Mouse (Mus musculus) erythroblast, embryonic 14.5 days (primary cell): ENCODE results near the gene Cd63. TPM values are rescaled to one million over a fixed set of nuclear protein-coding genes. Genes with fewer than 3 reads are reported as not detected.

Source experiments
- H3K27me3 ChIP-seq: 2 replicates; pipeline ENCODE4 v1.6.1; 2012; ENCODE audit warnings: inconsistent platforms; ENCODE audit not compliant: control insufficient read depth
- H3K36me3 ChIP-seq: 2 replicates; pipeline ENCODE4 v1.6.1; 2012; ENCODE audit warnings: mild to moderate bottlenecking, inconsistent platforms; ENCODE audit not compliant: control insufficient read depth
- H3K4me1 ChIP-seq: 2 replicates; pipeline ENCODE4 v1.6.1; 2012; ENCODE audit warnings: inconsistent platforms; ENCODE audit not compliant: control insufficient read depth
- H3K4me3 ChIP-seq: replicated peaks from 2 replicates; pipeline ENCODE3; 2012; ENCODE audit warnings: moderate library complexity, mild to moderate bottlenecking, inconsistent platforms
- H3K9me3 ChIP-seq: 2 replicates; pipeline ENCODE4 v1.6.1; 2012; ENCODE audit warnings: low read length, inconsistent platforms, mixed read lengths; ENCODE audit not compliant: control insufficient read depth
- GATA1 ChIP-seq: IDR thresholded peaks from 2 replicates; pipeline ENCODE4 v1.6.1; 2012; ENCODE audit warnings: low read length, inconsistent platforms, mixed read lengths
- TAL1 ChIP-seq: IDR thresholded peaks from 3 replicates; pipeline ENCODE4 v1.6.1; 2012; ENCODE audit warnings: low read length, inconsistent platforms, mixed read lengths
- polyA plus RNA-seq: library from polyadenylated mRNA; stranded (reverse); fragments of >175 nt; gene quantifications from 2 replicates; pipeline ENCODE4 v1.2.3, GENCODE M21; 2012

Cd63 gene
- polyA plus RNA-seq, 1 experiment = 0.21 TPM

DNA sequence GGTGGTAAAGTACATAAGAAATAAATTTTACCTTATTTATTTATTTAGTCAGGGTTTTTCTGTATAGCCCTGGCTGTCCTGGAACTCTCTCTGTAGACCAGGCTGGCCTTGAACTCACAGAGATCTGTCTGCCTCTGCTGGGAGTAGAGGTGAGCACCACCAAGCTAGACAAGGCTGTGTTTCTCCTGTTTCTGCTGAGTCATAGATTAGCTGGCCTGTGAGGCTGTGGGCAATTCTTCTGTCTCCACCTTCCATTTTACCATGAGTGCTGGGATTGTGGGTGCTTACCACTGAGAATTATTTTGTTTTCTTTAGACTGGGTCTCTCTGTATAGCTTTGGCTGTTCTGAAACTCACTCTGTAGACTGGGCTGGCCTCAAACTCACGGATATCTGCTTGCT, 620 bp downstream of the Cd63 start:
- Histone ChIP-seq H3K9me3 (no peaks in the 10 kb centered on the region), H3K4me3 (no peak overlapping the region), H3K36me3 (no peaks in the 10 kb centered on the region), H3K27me3 (peaks cover 17% of the 10 kb centered on the region), H3K4me1 (peaks cover 2% of the 10 kb centered on the region)
- TF ChIP-seq GATA1 = no peak
- no peak for TF ChIP-seq TAL1

DNA sequence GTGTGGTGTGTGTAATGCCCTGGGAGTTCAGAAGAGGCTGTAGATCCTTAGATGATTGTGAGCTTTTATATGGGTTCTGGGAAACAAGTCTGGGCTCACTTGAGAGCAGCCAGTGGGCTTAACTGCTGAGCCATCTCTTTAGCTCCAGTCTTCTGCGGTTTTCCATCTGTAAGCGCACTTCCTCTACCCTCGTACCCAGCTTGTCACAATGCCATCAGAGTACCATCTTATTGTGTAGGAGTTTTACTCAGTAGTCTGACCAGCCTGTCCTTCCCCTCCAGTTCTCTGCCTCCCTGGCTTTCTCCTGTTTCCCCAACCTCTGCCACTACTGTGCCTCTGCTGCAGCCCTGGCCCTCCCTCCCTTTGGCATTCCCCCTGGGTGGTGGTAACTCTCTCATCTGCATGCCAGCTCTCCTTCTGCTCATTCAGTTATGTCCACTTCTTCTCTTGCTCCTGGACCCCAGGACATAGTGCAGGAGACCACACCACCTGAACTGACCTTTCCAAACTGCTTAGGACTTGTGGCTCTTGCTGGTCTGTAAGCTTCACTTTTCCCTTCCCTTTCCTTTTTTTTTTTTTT, 1.7 kb downstream of the Cd63 start:
- no peak overlapping the region for H3K4me3 ChIP-seq

GRCm38 (mm10) chr10:128904812-128905211, 4.0 kb downstream of the Cd63 start:
- Histone ChIP-seq H3K4me1 (peaks cover 7% of the 10 kb centered on the region), H3K36me3 (no peaks in the 10 kb centered on the region), H3K27me3 (peaks cover 30% of the 10 kb centered on the region), H3K4me3 (no peak overlapping the region), H3K9me3 (no peaks in the 10 kb centered on the region; the same call in 1 of the 2 replicates)
- TF ChIP-seq GATA1 (no peak), TAL1 (no peak)

More for the DNA sequence above, 1.7 kb downstream of the Cd63 start:
- peaks cover 12% of the 10 kb centered on the region for H3K27me3 ChIP-seq
- H3K36me3 ChIP-seq = no peaks in the 10 kb centered on the region
- TF ChIP-seq TAL1 (no peak), GATA1 (no peak)
- H3K9me3 ChIP-seq = no peaks in the 10 kb centered on the region
- H3K4me1 ChIP-seq = peaks cover 2% of the 10 kb centered on the region

DNA sequence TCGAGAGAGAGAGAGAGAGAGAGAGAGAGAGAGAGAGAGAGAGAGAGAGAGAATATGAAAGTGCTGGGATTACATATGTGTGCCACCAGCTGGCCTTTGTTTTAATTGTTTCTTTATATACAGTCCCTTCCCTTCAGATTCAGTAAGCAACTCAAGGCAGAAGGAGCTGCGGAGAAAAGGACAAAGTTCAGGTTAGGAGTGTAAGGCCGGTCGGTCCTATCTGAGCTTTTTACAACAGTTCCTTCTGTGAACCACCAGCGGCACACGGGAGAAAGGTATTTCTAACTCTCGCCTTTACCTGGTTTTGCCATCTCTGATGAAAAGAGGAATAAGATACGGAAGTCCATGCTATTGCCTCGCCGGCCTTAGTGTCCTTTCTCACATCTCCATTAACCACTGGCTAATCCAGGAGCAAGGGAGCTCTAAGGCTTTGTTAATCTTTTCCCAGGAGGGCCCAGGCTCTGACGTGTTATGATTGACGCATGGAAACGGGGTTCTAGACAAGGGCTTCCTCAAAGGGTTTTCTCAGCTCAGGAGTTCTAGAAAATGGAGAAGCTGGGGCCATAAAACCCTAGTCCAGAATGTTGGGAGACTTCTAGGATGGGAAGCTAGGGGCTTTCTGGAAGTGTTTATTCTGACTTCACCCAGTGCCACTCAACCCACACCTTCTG, 8.1 kb downstream of the Cd63 start:
- TF ChIP-seq GATA1 = no peak
- no peak for TF ChIP-seq TAL1
- peaks cover 6% of the 10 kb centered on the region for H3K4me1 ChIP-seq
- H3K9me3 ChIP-seq = no peaks in the 10 kb centered on the region; the same call in 1 of the 2 replicates
- H3K27me3 ChIP-seq = peaks cover 58% of the 10 kb centered on the region
- H3K4me3 ChIP-seq = no peak overlapping the region
- no peaks in the 10 kb centered on the region; the same call in 1 of the 2 replicates for H3K36me3 ChIP-seq

- H3K4me1 ChIP-seq = peaks cover 6% of the 10 kb centered on the region
- no peaks in the 10 kb centered on the region; the same call in 1 of the 2 replicates for H3K9me3 ChIP-seq
- peak overlapping the region; percentile 54 for H3K4me3 ChIP-seq
- H3K27me3 ChIP-seq = peaks cover 58% of the 10 kb centered on the region
- no peak for TF ChIP-seq TAL1
- TF ChIP-seq GATA1 = no peak
- H3K36me3 ChIP-seq = no peaks in the 10 kb centered on the region; the same call in 1 of the 2 replicates
These were observed 8.8 kb downstream of the Cd63 start for GRCm38 (mm10) chr10:128909567-128910028.

- TF ChIP-seq TAL1 (no peak), GATA1 (no peak)
- H3K36me3 ChIP-seq = no peaks in the 10 kb centered on the region; the same call in 1 of the 2 replicates
- peak overlapping the region; percentile 54 for H3K4me3 ChIP-seq
- no peaks in the 10 kb centered on the region; the same call in 1 of the 2 replicates for H3K9me3 ChIP-seq
- H3K4me1 ChIP-seq = peaks cover 6% of the 10 kb centered on the region
- H3K27me3 ChIP-seq = peaks cover 58% of the 10 kb centered on the region
These were observed 9.5 kb downstream of the Cd63 start for GRCm38 (mm10) chr10:128910066-128910841.

- H3K4me1 ChIP-seq = peaks cover 6% of the 10 kb centered on the region
- no peak overlapping the region for H3K4me3 ChIP-seq
- TF ChIP-seq GATA1 (no peak), TAL1 (no peak)
- H3K27me3 ChIP-seq = peaks cover 57% of the 10 kb centered on the region
- no peaks in the 10 kb centered on the region; the same call in 1 of the 2 replicates for H3K9me3 ChIP-seq
- no peaks in the 10 kb centered on the region; the same call in 1 of the 2 replicates for H3K36me3 ChIP-seq
These were observed 10.6 kb downstream of the Cd63 start for GRCm38 (mm10) chr10:128911430-128911829.

DNA sequence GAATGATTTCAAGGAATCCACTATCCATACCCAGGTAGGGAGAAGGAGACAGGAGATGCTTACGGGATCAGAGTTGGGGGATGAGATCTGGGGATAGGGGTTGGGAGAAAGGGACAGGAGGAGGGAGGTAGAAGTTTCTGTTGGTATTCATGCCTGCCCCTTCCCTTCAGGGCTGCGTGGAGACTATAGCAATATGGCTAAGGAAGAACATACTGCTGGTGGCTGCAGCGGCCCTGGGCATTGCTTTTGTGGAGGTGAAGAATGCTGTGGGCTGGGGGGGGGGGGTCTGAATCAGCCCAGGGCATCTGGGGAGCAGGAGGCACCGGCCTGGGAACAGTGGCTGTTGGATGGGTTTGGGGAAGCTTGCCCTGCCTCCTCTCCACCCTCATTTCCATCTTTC, 11.5 kb downstream of the Cd63 start:
- Histone ChIP-seq H3K36me3 (no peaks in the 10 kb centered on the region; the same call in 1 of the 2 replicates), H3K4me1 (peaks cover 6% of the 10 kb centered on the region), H3K9me3 (no peaks in the 10 kb centered on the region; the same call in 1 of the 2 replicates), H3K4me3 (no peak overlapping the region), H3K27me3 (peaks cover 54% of the 10 kb centered on the region)
- TF ChIP-seq GATA1 = no peak
- no peak for TF ChIP-seq TAL1

DNA sequence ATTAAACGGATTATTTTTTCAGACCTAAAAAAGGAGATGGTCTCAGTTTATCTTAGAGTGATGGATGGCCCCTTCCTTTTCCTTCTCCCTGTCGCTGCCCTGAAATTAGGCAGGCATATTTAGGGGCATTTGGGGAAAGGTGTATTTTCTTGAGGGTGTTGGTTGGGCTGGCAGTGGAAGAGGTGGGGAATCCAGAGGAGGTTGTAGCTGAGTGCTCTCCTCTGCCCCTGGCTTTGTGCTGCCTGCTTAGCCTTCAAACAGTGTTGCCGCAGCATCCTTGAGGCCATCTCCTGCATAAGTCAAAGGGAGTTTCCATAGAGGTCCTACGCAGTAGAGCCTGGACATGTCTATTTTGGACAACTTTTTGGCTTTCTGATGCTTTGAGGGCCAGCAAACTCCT, 12.0 kb downstream of the Cd63 start:
- Histone ChIP-seq H3K4me3 (no peak overlapping the region), H3K27me3 (peaks cover 48% of the 10 kb centered on the region), H3K4me1 (peaks cover 6% of the 10 kb centered on the region), H3K9me3 (no peaks in the 10 kb centered on the region; the same call in 1 of the 2 replicates), H3K36me3 (peaks cover 5% of the 10 kb centered on the region)
- TF ChIP-seq GATA1 = no peak
- TF ChIP-seq TAL1 = no peak
